Mouse (Mus musculus): ENCODE results near the gene Acoxl.

Gene Acoxl

DNA sequence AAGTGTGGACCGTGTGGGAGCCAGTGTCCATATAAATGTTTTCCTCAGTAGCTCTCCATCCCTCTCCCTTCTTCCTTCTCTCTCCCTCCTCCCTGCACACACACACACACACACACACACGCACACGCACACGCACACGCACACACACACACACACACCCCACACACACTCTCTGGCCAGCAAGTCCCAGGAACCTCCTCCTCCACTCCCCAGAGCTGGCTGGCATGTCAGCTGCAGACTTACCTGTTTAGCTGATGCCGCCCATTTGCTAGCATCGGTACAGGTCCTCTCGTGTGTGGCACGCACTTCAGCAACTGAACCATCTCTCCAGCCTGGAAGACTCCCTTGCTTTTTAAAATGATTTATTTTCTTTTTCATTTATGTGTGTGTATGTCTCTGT lies 280.3 kb downstream of the Acoxl start:
- DNase-seq (ENCODE audit: low spot score), result no peak

- DNase-seq (ENCODE audit: low spot score), result no peak
Observed at GRCm38 (mm10) chr2:128122491-128122890, 283.8 kb downstream of the Acoxl start.

DNA sequence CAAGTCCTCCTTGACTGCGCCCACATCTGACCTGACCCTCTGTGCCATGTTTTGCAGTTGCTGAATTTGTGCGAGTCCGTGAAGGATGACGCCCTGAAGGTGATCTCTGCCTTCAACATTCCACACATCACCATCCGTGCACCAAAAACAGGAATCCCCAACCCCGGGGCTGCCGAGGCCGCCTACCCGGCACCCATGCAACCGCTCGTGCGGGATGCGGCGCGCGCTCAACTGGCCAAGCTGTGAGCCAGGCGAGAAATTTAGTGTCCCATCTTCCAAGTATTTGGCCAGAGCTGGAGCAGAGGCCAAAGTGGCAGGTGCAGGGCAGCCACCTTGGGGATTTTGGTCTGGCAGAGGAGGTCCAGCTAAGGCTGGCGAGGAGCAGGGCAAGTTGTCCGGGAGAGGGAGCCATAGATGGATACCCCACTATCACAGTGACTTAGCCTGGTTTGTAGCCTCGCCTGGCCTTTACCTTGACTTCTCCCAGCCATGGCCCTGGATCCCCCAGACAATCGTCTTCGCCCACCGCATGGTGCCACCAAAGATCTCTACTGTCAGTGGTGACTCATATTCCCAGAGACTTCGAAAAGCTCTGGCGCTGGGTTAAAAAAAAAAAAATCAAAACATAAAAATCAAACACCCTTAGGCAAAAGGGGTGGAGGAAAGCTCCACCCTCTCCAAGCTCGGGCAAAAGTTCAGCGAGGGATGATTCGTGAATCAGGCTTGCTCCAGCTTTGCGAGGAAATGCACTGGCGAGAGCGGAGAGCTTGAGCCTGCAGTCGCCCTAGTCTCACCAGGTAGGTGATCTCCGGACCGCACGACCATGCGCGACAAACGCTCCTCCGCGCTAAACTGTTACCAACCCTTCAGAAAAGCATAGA lies 284.5 kb downstream of the Acoxl start:
- no peak for DNase-seq (ENCODE audit: low spot score)

DNA sequence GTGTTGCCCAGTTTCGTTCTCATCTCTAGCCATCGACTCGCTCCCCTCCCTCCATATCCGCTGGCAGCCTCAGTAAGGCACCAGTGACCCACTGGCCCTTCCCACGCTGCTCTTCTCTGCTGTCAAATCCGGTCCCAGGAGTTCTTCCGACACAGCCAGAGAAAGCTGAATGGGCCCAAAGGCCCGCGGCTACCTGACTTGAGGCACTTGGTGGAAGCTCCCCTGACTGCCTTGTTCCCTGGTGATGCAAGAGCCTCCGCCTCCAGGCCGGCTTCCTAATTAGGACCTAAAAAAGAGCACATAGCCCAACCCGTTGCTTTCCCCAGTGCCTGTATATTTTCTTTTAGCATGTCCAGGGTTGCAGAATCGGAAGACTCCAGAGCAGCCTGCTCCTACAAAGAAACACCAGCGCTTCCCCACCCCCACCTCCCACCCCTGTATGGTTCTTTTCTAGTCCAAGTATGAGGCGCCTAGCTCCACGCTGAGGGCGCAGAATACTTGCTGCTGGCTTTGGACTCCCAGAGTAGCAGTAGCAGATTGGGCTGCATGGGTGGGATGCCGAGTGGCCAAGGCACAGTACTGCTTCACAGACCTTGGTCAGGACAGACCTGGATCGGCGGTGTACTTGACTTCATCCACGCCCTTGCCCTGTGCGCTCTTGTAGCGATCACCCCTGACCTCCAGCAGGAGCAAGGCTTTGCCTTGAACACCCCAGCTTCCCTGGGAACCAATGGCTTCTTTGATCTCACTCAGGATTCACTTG lies 285.4 kb downstream of the Acoxl start:
- no peak for DNase-seq (ENCODE audit: low spot score)

DNA sequence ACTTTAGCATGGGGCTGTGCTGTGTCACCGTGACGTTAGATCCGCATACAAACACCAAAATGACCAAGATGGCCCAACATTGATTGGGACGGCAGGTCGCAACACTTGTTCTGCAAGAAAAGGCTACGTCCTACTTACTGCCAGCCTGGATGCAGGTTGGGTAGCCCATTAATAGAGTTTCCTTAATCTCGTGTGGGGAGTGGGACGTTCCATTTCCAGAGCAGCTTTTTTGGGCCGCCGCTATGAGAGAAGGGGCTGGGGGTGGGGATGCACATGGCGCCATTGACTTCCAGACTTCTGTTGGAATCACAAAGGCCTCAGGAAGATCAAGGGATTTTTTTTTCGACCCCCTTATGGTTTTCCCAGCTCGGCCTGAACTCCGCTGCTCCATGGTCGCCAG lies 286.0 kb downstream of the Acoxl start:
- no peak for DNase-seq (ENCODE audit: low spot score)

GRCm38 (mm10) chr2:128125635-128126470 lies 287.2 kb downstream of the Acoxl start, which contains the start of gene Bcl2l11:
Bcl2l11 (plus strand) TSS chr2:128126038.
- DNase-seq (ENCODE audit: low spot score), result no peak

DNA sequence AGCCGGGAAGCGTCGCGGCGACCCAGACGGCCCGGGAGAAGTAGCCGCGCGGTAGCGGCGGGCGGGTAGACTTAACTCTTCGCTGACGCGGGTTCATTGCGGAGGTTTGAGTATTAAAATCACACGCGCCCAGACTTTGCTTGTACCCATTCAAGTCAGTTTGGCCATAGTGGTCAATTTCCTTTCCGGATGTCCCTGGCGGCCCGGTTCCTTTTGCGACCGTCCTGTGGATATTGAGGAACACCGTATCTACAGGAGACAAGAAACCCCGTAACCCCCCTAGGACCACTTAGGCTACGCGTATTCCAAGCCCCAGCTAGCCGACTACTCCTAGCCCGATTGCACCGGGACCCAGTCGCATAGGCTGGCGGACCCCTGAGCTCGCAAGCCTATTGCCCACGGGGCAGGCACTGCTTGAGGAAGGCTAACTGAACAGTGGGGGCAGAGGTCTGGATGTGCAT lies 287.9 kb downstream of the Acoxl start:
- no peak for DNase-seq (ENCODE audit: low spot score)

GRCm38 (mm10) chr2:128127121-128127671 lies 288.5 kb downstream of the Acoxl start:
- no peak for DNase-seq (ENCODE audit: low spot score)

DNA sequence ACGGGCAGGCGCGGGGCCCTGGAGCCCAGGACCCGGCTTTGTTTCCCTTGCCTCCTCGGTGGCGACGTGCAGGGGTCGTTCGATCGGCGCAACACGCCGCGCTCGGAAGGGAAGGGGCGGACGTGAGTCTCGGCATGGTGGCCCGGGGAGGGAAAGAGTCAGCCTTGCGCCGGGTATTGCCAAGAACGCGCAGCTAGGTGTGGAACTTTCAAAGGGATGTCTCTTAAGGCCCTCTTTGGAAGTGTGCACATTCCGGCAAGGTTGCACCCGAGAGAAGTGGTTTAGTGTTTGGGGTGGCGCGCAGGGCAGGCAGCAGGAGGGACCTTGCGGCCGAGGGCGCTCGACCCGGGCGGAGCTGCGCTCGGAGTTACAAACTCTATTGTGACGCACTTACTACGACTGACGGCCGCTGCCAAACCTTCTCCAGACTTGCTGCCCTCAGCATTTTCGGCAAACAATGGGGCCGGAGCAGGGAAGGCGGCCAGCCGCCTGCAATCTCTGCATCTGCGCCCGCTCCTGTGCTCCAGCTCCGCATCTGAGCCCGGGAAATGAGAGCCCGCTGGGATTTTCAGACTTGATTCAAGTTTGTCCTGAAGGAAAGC lies 289.1 kb downstream of the Acoxl start:
- DNase-seq (ENCODE audit: low spot score), result no peak

GRCm38 (mm10) chr2:128128532-128128931 lies 289.9 kb downstream of the Acoxl start:
- DNase-seq (ENCODE audit: low spot score), result no peak

DNA sequence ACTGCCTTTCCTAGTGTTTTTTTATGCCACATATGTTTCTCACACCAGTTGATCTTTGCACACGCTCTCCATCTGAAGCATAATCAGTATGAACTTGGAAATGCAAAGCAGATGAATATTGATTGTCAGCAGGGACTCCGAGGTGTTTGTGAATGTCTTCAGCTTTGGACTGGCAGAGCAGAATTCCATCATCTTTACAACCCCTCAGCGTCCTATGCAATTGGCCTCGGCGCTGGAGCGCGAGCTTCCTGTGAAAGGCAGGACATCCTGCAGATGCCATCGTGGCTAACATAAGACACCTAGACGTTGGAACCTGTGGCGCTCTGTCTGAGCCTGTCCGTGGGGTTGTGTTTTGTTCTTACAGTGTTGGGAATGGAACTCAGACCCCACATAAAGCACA lies 292.8 kb downstream of the Acoxl start:
- no peak for DNase-seq (ENCODE audit: low spot score)

DNA sequence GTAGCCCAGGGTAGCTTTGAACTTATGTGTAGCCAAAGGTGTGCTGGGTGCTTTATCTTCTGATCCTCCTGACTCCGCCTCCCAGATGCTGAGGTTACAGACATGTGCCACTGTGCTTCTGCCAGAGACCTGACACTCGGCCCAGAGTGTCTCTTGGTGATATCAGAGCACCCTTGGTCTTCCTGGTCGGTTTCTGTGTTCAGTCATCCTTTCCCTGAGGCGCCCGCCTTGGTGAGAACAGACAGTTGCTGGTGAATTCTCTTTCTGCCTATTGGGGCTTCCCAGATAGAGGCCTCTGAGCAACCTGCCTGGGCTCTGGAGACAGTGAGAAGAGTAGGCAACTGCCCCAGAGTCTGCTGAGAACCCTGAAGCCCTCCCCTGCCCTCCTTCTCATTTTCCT lies 294.0 kb downstream of the Acoxl start:
- DNase-seq (ENCODE audit: low spot score), result no peak

- DNase-seq (ENCODE audit: low spot score), result no peak
Observed at GRCm38 (mm10) chr2:128133865-128134264, 295.2 kb downstream of the Acoxl start.

DNA sequence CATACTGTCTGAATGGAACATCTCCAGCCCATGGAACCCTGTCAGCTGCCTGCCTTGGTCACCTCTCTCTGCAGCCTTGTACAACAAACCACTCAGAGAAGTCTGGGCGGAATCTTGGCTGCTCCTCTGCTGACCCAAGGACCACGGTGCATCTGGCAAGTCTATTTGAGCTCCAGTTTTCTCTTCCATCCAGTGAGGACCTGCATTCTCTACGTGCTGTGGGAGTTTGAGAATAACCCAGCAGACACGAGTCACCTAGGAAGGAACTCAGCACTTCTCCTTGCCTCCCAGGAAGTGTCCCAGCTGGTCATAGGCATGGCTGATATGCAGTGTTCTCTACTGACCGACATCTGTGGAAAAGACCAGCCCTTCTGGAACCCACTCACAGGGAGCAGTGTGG lies 295.8 kb downstream of the Acoxl start:
- DNase-seq (ENCODE audit: low spot score), result no peak

DNA sequence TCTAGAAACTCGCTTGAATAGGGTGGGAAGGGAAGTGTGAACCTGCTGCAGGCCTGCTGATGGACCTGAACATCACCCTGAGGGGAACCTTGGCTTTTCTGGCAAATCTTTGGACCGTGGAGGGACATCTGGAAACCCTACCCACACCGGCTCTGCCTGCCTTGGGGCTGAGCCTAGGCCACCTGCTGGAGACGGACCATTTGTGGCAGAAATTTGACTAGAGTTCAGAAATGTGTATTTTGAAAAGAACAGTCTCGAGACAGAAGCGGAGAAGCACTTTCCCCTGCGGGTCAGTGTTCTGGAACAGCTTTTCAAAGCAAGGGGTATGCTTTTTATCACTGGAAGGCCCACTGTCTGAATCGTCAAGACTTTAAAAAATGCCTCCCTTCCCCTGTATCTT lies 296.3 kb downstream of the Acoxl start:
- DNase-seq (ENCODE audit: low spot score), result no peak

GRCm38 (mm10) chr2:128136769-128137433 lies 298.2 kb downstream of the Acoxl start:
- no peak for DNase-seq (ENCODE audit: low spot score)

- DNase-seq (ENCODE audit: low spot score), result no peak
Observed at GRCm38 (mm10) chr2:128137480-128138276, 299.0 kb downstream of the Acoxl start.

- no peak for DNase-seq (ENCODE audit: low spot score)
Observed at GRCm38 (mm10) chr2:128138924-128139323, 300.2 kb downstream of the Acoxl start.

DNA sequence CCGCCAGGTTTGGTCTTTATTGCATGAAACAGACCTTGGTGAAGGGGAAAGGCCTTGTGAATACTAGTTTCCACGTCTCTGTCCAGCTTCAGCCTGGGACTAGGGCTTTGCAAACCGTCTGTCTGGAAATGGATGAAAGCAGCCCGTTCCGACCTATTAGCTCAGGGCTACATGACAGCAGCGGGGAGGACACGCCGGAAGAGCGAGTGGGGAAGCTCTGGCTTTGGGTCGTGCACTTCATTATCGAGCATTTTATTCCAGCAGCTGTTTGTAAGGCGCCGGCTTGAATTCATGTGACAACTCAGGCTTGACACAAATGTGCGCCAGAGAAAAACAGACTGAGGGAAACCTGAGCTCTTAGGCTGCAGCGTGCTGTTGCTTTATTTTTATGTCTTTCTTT lies 301.1 kb downstream of the Acoxl start:
- no peak for DNase-seq (ENCODE audit: low spot score)

DNA sequence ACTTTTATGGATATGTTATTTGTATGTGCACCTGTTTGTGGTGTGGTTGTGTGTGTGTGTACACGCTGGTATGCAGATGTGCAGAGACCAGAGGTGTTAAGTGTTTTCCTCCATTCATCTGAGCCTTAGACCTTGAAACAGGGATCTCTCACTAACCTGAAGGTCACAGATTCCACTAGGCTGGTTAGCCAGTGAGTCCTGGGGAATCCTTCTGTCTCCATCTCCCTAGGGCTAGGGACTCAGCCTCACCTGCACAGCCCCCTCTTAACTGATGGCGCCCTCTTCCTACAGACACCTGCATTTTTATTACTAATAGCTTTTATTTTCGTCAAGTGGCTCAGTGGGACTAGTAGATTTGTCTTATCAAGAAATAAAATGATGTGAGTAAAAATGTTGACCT lies 301.5 kb downstream of the Acoxl start:
- DNase-seq (ENCODE audit: low spot score), result no peak

Data from MN1 (cell line).